Mouse (Mus musculus) c-Kit-positive CD71-positive TER-119-negative erythroid progenitor cells, embryonic 14.5 days (primary cell): ENCODE data around the gene Ptgis.

Source experiments
- DNase-seq: peaks from one replicate; pipeline ENCODE4 v3.0.0-alpha.2; 2013; ENCODE audit warnings: low read depth

Ptgis gene

DNA sequence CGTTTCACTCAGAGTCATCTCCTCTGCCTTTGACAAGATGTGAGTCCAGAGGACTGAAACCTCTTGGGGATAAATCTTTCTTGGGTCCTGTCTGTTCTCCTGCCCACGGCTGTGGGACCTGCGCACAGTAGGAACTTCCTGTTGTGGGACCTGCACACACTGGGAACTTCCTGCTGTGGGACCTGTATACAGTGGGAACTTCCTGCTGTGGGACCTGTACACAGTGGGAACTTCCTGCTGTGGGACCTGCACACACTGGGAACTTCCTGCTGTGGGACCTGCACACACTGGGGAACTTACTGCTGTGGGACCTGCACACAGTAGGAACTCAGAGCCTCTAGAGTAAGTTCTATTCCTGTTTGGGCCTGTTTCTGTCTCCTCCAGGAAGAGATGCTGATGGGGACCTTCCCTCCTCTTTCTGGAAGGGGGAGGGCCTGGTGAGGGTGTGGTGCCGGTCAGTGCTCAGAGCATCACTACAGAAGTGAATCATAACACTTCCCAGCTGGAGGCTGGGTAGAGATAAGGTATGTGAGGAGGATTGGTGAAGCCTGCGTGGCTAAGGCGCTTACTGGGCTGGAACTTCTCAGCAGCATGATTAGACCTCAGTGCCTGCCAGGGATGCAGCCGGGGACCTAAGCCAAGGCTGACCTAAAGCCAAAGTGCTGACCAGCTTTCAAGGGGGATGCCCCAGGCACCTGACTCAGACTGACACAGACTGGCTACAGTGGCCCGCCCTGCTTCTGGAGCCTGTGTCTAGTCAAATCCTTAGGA lies 22.8 kb upstream of the Ptgis start:
- DNase-seq, result no peak

DNA sequence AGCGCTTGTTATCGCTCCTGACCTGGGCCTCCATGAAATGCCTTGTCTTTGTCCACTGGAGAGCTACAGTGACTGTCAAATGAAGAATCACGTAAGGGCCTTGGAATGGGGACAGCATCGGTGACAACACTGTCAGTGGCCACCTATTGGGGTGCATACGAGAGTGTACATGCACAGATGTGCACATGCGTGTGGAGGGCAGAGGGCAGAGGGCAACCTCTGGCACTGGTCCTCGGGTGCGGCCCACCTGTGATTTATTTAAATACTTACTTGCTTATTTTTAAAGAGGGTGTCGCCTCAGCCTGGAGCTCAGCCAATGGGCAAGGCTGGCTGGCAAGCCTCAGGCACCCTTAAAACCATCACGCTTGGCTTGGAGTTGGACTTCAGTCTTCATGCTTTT lies 22.0 kb upstream of the Ptgis start:
- DNase-seq, result no peak

DNA sequence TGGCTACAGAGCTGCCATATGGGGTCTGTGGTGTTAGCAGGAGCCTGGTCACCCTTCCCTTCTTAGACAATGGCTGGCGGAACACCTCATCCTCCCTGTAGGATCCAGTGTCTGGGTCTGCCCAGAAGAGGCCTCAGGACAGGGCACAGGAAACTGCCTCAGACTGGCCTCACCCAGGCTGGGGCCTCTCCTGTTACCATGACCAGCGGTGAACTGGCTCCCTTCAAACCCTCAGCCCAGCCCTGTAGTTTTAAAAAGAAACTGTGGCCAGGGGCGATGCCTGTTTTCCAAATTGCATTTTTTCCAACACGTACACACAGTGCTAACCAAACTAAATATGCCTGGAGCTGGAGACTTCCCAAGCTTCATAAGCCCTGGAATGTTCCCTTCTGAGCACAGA lies 20.7 kb upstream of the Ptgis start:
- DNase-seq, result no peak

DNA sequence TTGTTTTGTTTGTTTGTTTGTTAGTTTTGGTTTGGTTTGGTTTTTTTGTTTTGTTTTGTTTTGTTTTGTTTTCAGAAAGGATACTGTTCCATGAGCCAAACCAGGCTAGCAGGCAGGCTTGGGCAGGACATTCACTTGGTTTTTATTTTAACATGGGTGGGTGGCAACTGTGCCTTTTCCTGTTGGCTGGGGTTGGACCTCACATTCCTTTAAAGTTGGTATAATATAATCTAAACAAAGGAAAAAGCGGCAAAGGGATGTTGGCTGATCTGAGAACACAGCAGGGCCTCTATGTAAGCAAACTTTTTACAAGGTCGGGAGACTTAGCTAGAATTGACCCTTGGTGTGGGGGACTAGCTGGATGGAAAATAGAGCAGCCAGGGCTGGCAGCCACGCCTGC lies 17.4 kb upstream of the Ptgis start:
- DNase-seq, result no peak

DNA sequence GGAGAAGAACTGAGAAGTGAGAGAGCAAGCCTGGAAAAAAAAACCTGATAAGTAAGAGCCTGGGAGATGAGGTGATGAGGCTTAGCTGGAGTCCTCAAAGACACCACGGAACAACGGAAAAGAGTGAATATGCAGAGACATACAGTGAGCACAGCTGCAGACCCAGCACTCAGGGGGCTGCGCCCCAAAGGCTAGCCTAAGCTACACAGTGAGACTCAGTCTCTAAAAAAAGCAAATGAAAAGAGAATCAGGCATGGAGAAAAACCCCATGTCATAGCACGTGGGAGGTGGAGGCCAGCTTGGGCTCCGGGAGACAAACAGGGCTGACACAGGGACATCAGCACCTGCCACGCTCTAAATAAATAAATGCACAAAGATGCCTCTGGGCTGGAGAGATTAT lies 14.4 kb upstream of the Ptgis start:
- no peak for DNase-seq

DNA sequence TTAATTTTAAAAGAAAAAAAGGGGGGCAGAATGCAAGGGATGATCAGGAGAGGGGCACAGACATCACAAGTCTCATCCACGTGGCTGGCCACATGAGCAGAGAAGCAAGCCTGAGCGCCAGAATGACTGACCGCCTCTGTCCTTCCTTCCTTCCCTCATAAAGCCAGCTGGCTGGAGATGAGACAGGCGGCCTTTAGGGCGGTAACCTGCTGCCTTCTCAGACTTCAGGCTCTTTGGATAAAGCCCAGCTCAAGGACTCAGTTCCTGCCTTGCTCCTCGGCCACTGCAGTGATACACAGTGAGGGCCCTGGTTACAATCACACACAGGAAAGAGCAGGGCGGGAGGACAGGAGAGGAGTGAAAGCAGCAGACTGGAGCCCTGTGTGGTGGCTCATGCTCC lies 13.8 kb upstream of the Ptgis start:
- DNase-seq, result no peak

DNA sequence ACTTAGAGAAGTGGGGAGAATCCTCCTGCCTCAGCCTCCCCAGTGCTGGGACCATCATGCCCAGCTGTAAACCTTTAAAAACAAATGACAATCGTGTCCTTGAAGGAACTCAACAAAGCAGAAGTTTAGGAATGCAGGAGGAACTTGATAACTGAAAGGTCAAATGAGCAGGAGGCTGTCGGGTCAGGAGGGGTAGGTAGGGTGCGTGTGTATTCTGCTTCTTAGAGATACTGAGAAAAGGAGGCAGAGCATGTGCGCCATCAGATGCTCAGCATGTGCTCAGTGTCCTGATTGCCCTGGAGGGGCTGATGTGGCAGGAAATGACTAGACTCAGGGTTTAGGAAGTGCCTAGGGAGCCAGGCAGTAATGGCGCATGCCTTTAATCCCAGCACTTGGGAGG lies 13.1 kb upstream of the Ptgis start:
- DNase-seq, result no peak

DNA sequence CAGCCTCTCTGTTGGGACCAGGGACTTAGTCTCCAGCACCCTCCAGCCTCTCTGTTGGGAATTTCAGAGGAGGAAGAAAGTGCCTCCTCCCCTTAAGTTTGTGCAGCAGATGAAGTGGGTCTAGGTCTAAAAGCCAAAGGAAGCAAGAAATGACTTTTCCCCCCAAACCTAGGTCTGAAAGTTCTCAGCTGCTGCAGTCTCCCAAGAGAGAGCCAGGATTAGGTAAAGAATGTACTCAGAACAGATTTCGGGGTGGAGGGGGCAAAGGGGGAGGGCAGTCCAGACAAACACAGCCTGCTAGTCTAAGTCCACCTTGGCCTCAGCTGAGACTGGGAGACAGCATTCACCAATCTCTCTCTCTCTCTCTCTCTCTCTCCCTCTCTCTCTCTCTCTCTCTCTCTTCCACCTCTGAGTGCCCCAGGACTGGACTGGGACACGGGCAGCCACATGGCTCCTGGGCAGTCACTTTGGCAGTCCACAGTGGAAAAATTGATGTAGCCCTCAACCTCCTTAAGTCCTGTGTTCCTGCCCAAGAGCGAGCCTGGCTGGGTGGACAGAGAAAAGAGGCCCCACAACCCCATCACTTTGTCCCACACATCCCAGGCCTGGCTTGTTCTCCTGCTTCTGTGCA lies 11.8 kb upstream of the Ptgis start:
- no peak for DNase-seq

DNA sequence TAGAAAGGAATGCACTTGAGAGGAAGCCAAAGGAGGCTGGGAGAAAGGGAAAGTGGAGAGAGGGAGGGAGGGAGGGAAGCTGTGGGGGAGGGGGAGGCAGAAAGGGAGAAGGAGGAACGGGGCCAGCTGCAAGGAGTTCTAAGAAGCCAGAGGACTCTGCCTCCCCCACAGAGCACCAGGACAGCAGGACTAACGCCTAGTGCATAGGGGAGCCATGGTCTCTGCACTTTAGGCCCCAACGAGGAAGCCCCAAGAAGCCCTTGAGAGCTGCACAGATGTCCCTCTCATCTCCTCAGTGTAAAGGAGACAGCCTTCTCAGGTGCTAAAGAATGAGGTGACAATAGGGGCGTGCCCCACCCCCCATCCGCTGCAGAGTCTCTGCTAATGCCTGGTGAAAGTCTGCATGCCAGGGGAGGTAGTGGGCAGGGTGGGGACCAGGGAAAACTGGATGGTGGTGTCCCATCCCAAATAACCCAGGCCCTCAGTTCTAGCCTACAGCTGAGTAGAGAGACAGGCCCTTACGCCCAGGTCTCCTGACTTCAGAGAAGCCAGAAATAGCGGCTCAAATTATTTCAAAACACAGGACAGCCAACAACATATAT lies 10.4 kb upstream of the Ptgis start:
- DNase-seq, result no peak

DNA sequence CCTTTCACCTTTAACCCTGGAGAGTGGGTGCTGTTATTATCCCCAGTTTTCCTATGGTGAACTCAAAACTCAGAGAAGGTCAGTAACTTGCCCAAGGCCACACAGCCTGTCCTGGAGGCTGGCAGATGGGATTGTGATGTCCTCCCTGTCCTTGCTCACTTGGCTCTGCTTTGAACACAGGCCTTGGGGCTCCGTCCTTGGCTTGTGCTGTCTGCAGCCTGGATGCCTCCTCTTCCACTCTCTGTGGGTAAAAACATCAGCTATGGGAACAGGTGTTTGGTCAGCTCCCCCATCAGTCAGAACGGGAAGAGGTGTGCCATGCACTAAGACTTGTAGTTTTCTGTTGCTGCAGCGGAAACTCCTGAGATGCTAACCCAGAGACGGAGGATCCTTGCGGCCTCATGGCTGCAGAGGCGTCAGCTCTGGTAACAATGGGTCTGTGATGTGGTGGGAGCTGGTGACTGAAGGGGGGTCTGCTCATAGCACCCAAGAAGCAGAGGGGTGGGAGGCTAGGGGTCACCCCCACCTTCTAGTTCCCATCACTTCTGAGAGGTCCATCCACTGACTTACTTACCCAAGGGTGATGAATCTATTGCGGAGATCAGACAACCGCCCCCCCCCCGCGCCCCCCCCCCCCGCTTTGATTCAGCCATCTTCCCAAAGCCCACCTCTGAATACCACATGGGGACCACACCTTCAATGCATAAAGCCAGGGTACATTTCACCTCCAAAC lies 9.8 kb upstream of the Ptgis start:
- no peak for DNase-seq

DNA sequence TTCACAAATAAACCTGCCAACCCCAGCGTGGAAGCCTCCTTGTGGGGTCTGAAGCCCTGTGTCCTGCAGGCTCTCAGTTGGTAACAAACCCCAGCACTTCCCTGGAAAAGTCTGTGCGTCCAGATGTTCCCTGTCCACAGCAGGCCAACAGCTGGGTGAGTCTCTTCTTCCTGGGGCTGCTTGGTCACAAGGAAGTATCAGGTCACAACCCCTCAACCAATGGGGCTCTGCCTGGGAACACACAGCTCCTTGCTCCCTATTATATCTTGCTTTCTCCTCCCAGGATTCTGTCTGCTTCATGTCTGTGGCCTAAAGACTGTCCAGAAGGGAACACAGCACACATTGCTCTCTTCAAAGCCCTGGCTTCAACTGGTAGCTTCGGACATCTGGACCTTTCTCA lies 9.2 kb upstream of the Ptgis start:
- DNase-seq, result no peak

DNA sequence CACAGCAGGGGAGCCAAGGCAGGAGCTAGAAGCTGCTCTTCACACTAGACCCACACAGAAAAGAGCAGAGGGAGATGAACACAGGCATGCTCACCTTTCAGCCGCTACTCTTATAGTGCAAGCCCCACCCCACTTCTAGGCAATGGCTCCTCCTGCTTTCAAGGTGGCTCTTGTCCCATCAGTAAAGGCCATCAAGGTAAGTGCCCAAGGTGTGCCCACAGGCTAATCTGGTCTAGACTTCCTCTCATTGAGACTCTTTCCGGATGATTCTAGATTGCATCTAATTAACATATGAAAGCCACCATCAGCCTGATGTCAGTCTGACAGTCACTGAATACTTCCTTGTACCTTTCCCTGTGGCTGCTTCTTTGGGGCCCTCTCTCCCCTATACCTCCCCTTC lies 7.4 kb upstream of the Ptgis start:
- DNase-seq, result no peak

DNA sequence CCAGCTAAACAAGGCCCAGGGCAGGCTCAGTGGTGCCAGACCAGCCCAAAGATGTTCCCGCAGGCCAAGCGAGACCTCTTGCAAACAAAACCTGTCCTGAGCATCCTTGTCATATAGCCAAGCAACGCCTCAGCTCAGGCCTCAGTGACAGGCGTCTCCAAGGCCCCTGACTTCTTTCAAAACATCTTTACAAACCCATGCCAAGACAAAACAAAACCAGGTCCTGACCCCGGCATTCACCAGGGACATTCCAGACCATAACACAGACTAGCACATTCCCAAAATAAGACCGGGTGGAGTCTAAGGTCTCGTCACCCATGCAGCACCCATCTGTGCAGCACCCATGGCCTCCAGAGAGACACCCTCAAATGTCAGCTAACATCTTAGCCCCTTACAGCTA lies 6.3 kb upstream of the Ptgis start:
- DNase-seq, result no peak

DNA sequence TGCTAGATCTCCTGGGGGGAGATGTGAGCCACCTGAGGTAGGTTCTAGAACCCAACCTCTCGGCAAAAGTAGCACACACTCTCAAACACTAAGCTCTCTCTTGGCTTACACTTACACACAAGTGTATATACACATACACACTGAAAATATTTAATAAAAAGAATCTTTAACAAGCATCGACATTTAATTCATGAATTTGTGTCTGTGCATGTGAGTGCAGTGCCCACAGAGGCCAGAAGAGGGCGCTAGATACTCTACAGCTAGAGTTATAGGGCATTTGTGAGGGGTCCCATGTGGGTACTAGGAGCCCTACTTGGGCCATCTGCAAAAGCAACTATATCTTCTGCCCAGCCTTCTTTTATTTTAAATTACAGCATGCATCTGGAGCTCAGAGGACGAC lies 4.5 kb upstream of the Ptgis start:
- no peak for DNase-seq

DNA sequence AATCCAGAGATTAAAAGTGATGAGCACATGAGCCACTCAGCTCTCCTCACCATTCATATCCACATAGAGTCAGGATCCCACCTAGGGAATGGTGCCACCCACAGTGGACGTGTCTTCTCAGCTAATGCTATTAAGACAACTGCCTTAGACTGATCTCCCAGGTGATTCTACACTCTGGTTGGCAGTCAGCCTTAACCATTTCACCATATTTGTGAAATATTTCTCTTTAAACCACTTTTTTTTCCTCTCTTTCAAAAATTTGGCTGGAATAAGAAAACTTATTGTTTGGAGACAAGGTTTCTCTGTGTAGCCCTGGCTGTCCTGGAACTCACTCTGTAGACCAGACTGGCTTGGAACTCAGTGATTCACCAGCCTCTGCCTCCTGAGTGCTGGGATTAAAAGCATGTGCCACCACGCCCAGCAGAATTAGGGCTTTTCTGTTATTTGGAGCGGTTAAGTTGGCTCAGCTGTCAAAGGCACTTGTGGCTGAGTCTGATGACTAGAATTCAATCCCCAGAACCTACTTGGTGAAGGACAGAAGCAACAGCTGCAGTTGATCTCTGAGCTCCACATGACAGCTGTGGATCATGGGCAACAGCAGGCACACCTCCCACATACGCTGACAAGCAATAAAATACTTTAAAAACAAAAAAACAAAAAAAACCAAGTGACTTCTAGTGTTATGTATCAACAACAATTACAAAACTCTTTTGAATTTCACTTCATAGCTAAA lies 3.6 kb upstream of the Ptgis start:
- no peak for DNase-seq

DNA sequence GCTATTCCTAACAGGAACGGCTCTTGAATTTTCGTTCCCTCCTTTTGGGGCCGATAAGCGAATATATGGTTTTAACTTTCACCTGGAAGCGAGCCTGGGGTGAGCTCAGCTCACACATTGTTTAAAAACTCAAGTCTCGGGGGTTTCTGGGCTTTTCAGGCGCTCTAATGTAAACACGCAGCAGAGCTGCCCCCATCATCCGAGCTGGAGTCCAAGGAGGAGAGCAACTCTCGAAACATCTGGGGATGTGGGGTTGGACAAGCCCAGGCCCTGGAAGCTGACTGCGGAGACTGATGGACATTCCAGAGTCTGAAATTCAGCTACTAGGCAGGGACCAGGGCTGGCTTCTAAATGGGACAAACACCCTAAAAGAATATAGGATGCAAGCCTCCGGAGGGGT lies 1.1 kb downstream of the Ptgis start:
- DNase-seq, result no peak

DNA sequence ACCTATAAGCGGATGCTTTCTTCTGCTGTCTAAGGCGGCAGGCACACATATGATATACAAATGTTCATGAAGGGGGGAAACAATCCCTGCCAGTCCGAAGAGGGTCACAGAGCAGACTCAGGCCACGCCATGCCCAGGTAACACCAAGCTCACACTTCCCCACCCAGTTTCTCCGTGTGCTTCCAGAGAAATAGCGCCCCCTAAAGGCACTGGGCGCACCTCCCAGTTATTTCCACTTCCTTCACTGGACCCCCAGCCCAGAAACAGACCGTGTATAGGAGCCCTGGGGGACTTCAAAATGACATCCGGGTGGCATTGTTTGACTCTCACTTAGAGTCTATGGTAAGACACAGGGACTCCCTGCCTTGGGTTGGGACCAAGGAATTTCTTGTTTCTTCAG lies 3.2 kb downstream of the Ptgis start:
- no peak for DNase-seq

DNA sequence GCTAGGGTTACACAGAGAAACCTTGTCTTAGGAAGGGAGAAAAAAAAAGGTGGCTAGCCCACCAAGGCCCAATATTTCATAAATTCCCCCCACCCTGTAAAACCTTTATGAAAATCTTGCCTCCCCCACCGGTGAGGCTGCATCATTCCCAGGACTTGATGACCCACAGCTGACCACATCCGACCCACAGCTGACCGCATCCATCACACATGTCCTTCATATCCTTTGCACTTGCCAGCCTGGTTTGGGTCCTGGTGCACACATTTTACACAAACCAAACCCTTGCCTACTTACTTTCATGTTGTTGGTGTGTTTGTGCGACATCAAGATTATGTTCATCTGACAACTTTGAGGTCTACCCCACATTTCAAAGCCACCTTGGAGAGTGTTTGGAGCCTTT lies 4.2 kb downstream of the Ptgis start:
- no peak for DNase-seq

DNA sequence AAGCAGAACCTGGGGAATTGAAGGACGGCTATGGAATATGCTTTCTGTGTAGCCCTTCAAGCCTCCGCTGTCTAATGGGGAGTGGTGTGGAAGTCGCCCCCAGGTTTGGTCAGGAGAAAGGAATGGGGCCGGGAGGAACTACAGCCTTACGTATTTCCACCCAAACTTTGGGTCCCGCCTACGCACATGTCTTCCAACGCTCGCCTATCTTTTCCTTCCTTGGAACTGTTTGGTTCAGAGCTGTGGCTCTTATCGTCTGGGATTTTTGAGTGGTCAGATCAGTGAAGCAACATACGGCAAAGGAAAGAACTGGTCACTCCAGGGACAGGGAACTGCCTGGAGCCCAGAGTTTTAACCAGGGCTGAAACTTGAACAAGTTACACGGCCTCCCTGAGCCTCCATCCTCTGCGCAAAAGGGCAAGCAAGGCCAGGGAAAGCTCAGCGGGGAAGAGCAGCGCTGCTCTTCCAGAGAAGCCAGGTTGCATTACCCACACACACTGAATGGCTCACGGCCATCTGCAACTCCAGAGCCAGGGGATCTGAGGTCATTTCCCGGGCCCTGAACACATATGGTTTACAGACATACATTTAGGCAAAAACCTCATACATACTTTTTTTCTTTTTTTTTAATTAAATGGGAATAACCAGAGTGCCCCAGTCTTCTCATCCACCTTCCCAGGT lies 4.9 kb downstream of the Ptgis start:
- no peak for DNase-seq

DNA sequence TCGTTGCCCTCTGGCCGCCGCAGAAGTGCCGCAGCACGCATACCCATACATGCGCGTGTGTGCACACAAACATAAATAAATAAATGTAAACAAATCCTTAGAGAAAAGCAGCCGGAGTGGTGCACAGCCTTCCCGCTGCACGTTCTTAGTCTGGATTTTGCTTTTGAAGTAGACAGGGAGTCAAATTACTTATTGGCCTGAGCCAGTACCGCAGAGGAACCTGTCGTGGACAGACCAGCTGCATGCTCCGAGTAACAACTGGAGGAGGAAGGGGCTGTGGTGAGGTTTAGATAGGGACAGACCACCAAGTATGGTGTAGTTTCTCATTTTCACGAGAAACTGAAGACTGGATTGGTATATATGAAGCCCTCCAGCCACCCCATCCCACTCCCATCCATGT lies 6.6 kb downstream of the Ptgis start:
- no peak for DNase-seq

DNA sequence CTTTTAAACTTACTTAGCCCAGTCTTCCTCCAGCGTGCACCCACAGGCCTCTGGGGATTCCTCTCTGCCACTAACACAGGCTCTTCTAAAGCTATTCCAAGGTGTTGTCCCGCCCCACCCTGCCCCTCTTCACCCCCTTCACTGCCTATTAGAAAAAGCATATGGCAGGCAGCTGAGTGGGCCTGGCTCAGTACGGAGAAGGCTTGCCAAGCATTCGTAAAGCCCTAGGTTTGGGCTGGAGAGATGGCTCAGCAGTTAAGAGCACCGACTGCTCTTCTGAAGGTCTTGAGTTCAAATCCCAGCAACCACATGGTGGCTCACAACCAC lies 7.4 kb downstream of the Ptgis start:
- no peak for DNase-seq
